Mouse (Mus musculus) liver, embryonic 16.5 days (tissue): ENCODE measurements around the gene Kif16b. TPM values are rescaled to one million over a fixed set of nuclear protein-coding genes. Genes with fewer than 3 reads are reported as not detected.
A peak's percentile ranks its signal among the peaks of the same experiment; 100 is the strongest.

ENCODE experiments used
- ATAC-seq: fragments of 200-750 bp; cut with Nextera tagmentation; 2 replicates; pipeline ENCODE4 v1.8.0; 2017; ENCODE audit warnings: low read depth, mild to moderate bottlenecking, moderate number of reproducible peaks, moderate library complexity
- H3K27ac ChIP-seq: fragments of 300-500 bp; sonication (generic); 2 replicates; pipeline ENCODE4 v1.5.1; 2014; ENCODE audit warnings: mild to moderate bottlenecking, low read length
- H3K27me3 ChIP-seq: fragments of 300-500 bp; sonication (generic); 2 replicates; pipeline ENCODE4 v1.6.1; 2014; ENCODE audit warnings: low read depth, low read length, mixed read lengths; ENCODE audit not compliant: control insufficient read depth, insufficient read depth
- H3K36me3 ChIP-seq: fragments of 300-500 bp; sonication (generic); 2 replicates; pipeline ENCODE4 v1.6.1; 2014; ENCODE audit warnings: mild to moderate bottlenecking; ENCODE audit not compliant: control insufficient read depth, insufficient read depth
- H3K4me1 ChIP-seq: fragments of 300-500 bp; sonication (generic); 2 replicates; pipeline ENCODE4 v1.6.1; 2014; ENCODE audit warnings: low read depth, low read length, mixed read lengths; ENCODE audit not compliant: control insufficient read depth
- H3K4me2 ChIP-seq: fragments of 300-500 bp; sonication (generic); 2 replicates; pipeline ENCODE4 v1.6.1; 2014; ENCODE audit warnings: low read depth, low read length, mixed read lengths
- H3K4me3 ChIP-seq: fragments of 300-500 bp; sonication (generic); 2 replicates; pipeline ENCODE4 v1.5.1; 2014; ENCODE audit warnings: low read depth, mild to moderate bottlenecking, low read length
- H3K9ac ChIP-seq: fragments of 300-500 bp; sonication (generic); 2 replicates; pipeline ENCODE4 v1.6.1; 2014; ENCODE audit warnings: low read depth, low read length
- H3K9me3 ChIP-seq: fragments of 300-500 bp; sonication (generic); replicated peaks from 2 replicates; pipeline ENCODE4 v1.6.1; 2016; ENCODE audit warnings: low read length; ENCODE audit not compliant: control insufficient read depth
- WGBS: fragments of 180-500 bp; shearing (Covaris S2); extraction: QIAGEN DNeasy Blood & Tissue Kit; methylation state at CpG from one replicate; pipeline ENCODE4 v1.1.7; 2014; ENCODE audit not compliant: insufficient replicate concordance; 5-methylcytosine and 5-hydroxymethylcytosine counted together
- polyA plus RNA-seq: library from polyadenylated mRNA; unstranded; fragments of >200 nt; fragmentation: Nextera tagmentation; extraction: Ambion mirVana; gene quantifications from 2 replicates; pipeline ENCODE4 v1.2.1, GENCODE M21; 2015

The Kif16b gene
- 3.9 and 4.0 TPM in 2 replicates for polyA plus RNA-seq

GRCm38 (mm10) chr2:142900862-142901805 lies at the start of gene Kif16b:
Gene Kif16b (minus strand): TSS chr2:142901531.
- ATAC-seq, result peak; percentile 89
- Histone ChIP-seq H3K27ac (peak within 1 kb of the TSS; percentile 70), H3K27me3 (no peaks in the 10 kb centered on the region), H3K9me3 (no peaks in the 10 kb centered on the region), H3K4me2 (peak within 1 kb of the TSS; percentile 96), H3K4me1 (peaks cover 18% of the 10 kb centered on the region), H3K9ac (peak within 1 kb of the TSS; percentile 83), H3K4me3 (peak within 1 kb of the TSS; percentile 80), H3K36me3 (no peaks in the 10 kb centered on the region)
- WGBS, result under 1% methylated on average over 63 of the region's 64 CpGs

GRCm38 (mm10) chr2:142940899-142941642 lies 39.7 kb upstream of the Kif16b start:
- Histone ChIP-seq H3K9me3 (no peaks in the 10 kb centered on the region), H3K4me1 (no peaks in the 10 kb centered on the region), H3K36me3 (no peaks in the 10 kb centered on the region), H3K4me2 (no peak overlapping the region), H3K27ac (no peak overlapping the region), H3K4me3 (no peak overlapping the region), H3K27me3 (no peaks in the 10 kb centered on the region), H3K9ac (no peak overlapping the region)
- no peak for ATAC-seq
- WGBS, result 45% methylated on average over 6 of the region's 6 CpGs

- Histone ChIP-seq H3K4me3 (no peak overlapping the region), H3K4me1 (no peaks in the 10 kb centered on the region), H3K9me3 (no peaks in the 10 kb centered on the region), H3K27ac (no peak overlapping the region), H3K4me2 (no peak overlapping the region), H3K9ac (no peak overlapping the region), H3K36me3 (no peaks in the 10 kb centered on the region), H3K27me3 (no peaks in the 10 kb centered on the region)
- ATAC-seq, result no peak
- WGBS, result 59% methylated on average over 4 of the region's 4 CpGs
Measured at GRCm38 (mm10) chr2:142930445-142930844, 29.1 kb upstream of the Kif16b start.

GRCm38 (mm10) chr2:142929226-142930112 lies 28.1 kb upstream of the Kif16b start:
- H3K4me2 ChIP-seq, result no peak overlapping the region

GRCm38 (mm10) chr2:142910808-142911388 lies 9.6 kb upstream of the Kif16b start:
- no peak for ATAC-seq
- no peaks in the 10 kb centered on the region for H3K36me3 ChIP-seq
- no peaks in the 10 kb centered on the region for H3K27me3 ChIP-seq
- no peak overlapping the region for H3K27ac ChIP-seq
- H3K4me1 ChIP-seq, result no peaks in the 10 kb centered on the region
- no peak overlapping the region for H3K4me2 ChIP-seq
- no peak overlapping the region for H3K4me3 ChIP-seq
- no peaks in the 10 kb centered on the region for H3K9me3 ChIP-seq
- 61% methylated on average over 3 of the region's 3 CpGs for WGBS
- H3K9ac ChIP-seq, result no peak overlapping the region

More at GRCm38 (mm10) chr2:142929226-142930112, 28.1 kb upstream of the Kif16b start:
- no peak overlapping the region for H3K4me3 ChIP-seq
- no peaks in the 10 kb centered on the region for H3K27me3 ChIP-seq
- no peak overlapping the region for H3K9ac ChIP-seq
- no peaks in the 10 kb centered on the region for H3K4me1 ChIP-seq
- no peaks in the 10 kb centered on the region for H3K36me3 ChIP-seq
- no peak for ATAC-seq
- no peaks in the 10 kb centered on the region for H3K9me3 ChIP-seq
- no peak overlapping the region for H3K27ac ChIP-seq
- WGBS, result 55% methylated on average over 10 of the region's 10 CpGs

- Histone ChIP-seq H3K27me3 (no peaks in the 10 kb centered on the region), H3K9ac (no peak overlapping the region), H3K4me1 (no peaks in the 10 kb centered on the region), H3K9me3 (no peaks in the 10 kb centered on the region), H3K36me3 (no peaks in the 10 kb centered on the region), H3K4me2 (no peak overlapping the region), H3K4me3 (no peak overlapping the region), H3K27ac (no peak overlapping the region)
- no peak for ATAC-seq
- 56% methylated on average over 3 of the region's 3 CpGs for WGBS
Measured at GRCm38 (mm10) chr2:142909213-142909612, 7.9 kb upstream of the Kif16b start.

- H3K9ac ChIP-seq, result no peak overlapping the region
- no peak overlapping the region for H3K4me3 ChIP-seq
- WGBS, result 69% methylated on average over 4 of the region's 4 CpGs
- peaks cover 11% of the 10 kb centered on the region for H3K4me1 ChIP-seq
- H3K27ac ChIP-seq, result no peak overlapping the region
- H3K4me2 ChIP-seq, result no peak overlapping the region
- H3K9me3 ChIP-seq, result no peaks in the 10 kb centered on the region
- H3K36me3 ChIP-seq, result no peaks in the 10 kb centered on the region
- no peaks in the 10 kb centered on the region for H3K27me3 ChIP-seq
- no peak for ATAC-seq
Measured at GRCm38 (mm10) chr2:142907056-142907455, 5.7 kb upstream of the Kif16b start.
